Mouse (Mus musculus) erythroblast, embryonic 14.5 days (primary cell): ENCODE results near the gene Abcd4.

Source experiments
- GATA1 ChIP-seq: IDR thresholded peaks from 2 replicates; pipeline ENCODE4 v1.6.1; 2012; ENCODE audit warnings: low read length, inconsistent platforms, mixed read lengths
- TAL1 ChIP-seq: IDR thresholded peaks from 3 replicates; pipeline ENCODE4 v1.6.1; 2012; ENCODE audit warnings: low read length, inconsistent platforms, mixed read lengths

DNA sequence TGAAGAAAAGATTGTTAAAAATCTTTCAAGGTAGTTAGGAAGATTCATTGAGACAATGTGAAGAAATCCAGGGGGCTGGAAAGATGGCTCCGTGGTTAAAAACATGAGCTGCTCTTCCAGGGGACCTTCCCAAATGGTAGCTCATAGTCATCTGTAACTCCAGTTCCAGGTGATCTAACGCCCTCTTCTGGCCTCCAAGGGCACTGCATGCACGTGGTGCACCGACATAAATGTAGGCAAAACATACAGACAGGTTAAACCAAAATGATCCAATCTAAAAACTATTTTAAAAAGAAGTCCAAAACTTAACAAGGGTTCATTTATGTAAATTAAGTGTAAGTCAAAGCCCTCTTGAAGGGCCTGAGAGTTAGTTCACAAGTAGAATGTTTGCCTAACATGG is 54.7 kb downstream of the Abcd4 start:
- no peak for TF ChIP-seq GATA1
- no peak for TF ChIP-seq TAL1
